Mouse (Mus musculus) lung, postnatal 36 days (tissue): ENCODE measurements around the gene Wfdc9.

Experiments used
- DNase-seq: peaks from one replicate; pipeline ENCODE4 v3.0.0; 2022; ENCODE audit warnings: mixed read lengths

The Wfdc9 gene

DNA sequence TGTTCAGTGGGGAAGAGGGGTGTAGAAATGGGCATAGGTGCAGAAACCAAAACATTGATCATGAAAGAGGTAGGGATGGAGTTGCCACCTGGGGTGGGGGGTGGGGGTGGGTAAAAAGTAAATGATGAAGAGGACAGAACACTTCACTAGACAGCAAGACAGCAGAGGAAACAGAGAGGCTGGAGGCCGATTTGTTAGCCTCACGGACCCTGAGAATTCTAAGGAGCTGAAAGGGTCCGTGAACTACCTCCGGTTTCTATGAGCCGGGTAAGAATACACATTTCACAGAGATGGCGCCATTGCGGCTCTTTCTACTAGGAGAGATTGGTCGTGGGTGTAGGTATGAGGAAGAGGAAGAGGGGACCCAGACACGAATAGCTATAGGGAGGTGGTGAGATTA lies at the start of gene Wfdc9:
Wfdc9 (minus strand) TSS at position 101 of the 400 bp plus-strand sequence.
- no peak for DNase-seq

DNA sequence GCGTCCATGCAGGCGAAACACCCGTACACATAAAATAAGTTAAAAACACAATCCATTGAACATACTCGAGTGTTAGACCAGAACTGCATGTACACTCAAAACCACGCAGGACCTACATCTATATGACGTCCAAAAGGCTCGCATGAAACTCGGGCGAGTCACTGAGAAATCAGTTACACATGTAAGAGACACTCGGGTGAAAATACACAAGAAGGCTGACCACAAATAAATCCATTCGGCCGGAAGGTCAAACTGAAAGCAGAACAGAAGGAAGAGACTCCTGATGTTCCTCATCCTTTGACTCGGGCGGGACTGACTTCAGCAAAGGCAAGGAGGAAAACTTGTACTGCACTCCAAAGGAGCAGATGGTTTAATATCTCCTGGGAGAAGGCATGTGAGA lies 49.6 kb upstream of the Wfdc9 start:
- no peak for DNase-seq

DNA sequence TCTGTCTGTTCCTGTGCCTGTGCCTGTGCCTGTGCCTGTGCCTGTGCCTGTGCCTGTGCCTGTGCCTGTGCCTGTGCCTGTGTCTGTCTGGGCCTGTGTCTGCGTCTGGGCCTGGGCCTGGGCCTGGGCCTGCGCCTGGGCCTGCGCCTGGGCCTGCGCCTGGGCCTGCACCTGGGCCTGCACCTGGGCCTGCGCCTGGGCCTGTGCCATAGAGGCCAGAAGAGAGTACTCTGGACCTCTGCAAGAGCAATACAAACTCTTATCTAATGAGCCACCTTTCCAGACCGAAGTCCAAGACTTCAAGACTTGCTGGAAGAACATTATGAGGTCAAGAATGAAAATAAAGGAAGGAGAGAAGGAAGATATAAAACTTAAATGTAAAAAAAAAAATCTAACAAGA lies 48.9 kb upstream of the Wfdc9 start:
- no peak for DNase-seq

DNA sequence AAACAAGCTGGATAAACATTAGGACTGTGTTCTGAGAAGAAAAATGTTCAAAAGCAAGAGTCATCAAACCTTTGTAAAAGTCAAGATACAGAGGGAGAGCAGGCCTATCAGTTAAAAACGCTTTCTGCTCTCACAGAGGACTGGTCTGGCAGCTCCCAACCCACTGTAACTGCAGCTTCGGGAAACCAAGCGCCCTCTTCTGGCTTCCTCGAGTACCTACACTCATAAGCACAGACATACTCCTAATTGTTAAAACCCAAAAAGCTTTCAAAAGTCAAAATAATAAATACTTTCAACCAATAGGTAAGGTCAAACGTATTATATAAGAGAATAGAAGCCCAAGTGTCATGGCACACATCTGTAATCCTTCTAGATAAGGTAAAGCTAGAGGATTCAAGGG lies 47.9 kb upstream of the Wfdc9 start:
- DNase-seq, result no peak

DNA sequence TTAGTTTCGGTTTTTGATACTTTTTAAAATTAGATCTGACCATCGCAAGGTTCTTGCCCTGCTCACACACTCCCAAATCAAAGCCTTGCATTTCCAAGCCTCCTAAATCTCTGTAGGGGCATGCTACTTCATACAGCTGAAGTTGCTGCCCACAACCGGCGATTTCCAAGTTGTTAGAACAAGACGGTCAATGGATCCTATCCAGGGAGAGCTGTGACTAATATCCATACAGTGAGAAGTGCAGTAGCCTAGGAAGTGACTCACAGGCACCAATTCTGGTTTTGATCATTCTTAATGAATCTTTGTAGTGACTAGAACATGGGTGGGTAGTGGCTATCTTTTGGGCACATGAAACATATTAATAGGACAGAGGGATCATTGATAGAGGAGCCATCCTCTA lies 45.4 kb upstream of the Wfdc9 start:
- DNase-seq, result no peak

DNA sequence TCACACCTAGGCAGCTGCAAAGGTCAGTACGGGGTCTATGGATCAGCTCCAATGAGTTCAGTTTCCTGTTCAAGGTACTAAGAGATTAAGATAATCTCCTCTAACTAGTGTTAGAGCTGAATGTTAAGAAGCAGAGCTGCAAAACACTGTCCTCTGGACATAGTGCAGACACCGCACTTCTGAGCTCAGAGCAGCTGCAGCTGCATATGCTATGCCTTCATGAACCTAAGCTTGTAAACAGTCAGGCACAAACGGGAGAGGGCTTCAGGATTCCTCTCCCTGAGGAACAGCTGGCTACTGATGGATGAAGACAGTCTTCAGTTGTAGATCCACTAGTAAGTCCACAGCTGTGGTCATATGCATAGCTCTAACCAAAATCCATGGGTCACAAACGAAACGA lies 44.6 kb upstream of the Wfdc9 start:
- DNase-seq, result no peak

DNA sequence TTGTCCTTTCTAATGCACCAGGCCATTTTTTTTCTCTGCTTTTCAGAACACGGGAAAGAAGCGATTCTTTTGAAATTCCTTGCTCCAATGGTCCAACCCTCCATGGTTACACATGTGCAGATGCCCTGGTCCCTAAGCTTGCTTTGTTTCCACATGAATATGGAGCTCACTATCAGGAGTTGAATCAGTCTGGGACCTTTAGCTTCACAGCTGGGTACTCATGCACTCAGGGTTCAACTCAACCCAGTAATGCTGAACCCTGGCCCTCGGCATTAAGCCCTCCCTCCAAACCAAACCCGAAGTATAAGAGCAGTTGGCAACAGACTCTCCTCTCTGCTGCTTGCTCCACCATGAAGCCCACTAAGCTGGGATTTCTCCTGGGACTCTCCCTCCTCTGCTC lies 41.8 kb upstream of the Wfdc9 start, which contains the start of gene Spint4:
Spint4 (plus strand) TSS at position 301 of the 400 bp plus-strand sequence.
- no peak for DNase-seq

DNA sequence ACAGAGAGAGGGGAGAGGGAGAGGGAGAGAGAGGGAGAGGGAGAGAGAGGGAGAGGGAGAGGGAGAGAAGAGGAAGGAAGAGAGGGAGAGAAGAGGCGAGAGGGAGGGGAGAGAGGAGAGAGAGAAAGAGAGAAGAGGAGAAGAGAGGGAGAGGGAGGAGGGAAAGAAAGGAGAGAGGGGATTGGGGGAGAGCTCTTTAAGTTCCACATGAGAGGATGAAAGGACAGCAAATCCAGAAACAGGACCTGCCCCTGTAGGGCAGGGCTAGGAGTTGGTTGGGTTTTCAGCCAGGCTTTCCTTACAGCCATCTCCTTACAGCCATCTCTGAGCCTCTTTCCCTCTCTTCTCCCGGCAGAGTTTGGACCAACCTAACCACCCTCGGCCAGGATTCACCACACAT lies 28.4 kb upstream of the Wfdc9 start, which contains the start of gene Wfdc13:
Wfdc13 (plus strand) TSS at position 301 of the 400 bp plus-strand sequence.
- no peak for DNase-seq

DNA sequence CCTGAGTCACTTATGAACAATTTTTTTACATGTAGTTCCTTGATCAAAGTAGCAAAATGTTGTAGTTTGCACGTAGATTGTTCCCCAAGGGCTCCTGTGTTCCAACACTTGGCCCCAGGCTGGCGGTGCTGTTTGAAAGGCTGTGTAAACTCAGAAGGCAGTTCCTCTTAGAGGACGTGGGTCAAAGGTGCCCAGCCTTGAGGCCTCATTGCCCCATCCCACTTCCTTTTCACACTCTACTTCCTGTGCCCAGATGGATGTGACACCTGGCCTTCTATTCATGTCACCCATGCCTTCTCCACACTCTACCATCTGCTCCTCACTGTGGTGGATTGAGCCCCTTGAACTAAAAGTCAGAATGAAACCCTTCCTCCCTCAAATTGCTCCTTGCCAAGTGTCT lies 23.5 kb upstream of the Wfdc9 start:
- peak; percentile 70 for DNase-seq

DNA sequence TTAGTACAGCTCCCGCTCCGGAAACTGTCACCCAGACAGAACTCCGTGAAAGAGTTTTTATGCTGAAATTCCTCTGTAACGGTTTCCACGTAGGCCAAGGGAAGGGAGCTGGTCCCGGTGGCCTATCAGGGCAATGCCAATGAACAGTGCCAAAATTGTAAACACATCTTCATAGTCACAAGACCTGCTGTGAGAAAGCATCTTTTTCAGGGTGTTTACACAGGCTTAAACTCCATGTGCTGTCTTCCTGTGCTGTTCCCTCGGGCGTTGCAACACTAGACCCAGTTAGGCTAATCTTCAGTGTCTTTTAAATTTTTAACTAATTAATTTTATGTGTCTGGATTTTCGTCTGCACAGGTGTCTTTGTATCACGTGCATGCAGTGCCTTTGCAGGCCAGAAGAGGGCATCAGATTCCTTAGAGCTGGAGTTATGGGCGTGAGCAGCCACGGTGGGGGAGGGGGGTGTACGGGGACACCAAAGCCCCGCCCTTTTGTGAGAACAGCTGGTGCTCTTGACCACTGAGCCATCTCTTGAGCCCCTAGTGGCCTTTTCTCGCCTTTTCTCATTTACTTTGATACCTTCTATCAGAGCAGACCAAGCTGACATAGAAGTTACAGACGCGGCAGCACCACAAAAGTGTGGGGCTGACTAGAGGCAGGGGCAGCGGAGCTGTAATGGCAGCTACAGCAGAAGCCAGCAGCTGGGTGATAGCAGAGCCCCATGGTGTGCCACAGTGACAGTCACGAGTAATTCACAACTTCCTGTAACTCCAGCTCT lies 22.7 kb upstream of the Wfdc9 start:
- peak; percentile 91 for DNase-seq

DNA sequence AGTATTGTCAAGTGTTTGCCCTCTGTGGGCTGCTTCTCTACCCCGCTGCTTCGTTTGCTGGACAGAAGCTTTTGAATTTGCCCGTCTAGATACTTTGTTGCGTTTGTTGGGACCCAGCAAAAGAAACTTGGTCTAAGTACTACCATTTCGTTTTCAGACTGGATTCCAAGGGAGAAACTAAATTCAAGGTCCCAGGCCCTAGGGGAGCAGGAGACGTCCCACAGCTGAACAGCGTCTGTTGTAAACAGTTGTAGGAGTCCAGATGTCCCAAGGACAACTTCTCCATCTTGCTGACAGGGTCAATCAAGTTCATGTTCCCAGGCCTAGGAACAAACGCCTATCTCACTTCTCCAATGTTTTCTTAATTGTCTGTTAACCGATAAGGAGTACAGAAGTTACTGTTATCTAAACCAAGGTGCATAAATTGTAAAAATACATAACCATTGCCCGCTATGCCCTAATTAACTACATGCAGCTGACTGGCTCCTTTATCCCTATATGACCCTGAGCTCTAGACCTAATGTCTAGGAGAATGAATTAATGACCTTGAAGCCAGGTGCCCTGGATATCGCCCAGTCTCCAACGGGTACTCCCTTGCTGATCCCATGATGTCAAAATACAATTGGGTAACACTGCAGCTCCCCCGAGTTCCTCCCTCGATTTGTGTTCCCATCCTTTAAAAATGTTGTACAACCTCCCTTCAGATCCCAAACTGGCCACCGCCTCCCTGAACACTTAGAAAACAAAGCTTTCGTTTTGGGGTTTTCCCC lies 20.7 kb upstream of the Wfdc9 start:
- DNase-seq, result peak; percentile 8

DNA sequence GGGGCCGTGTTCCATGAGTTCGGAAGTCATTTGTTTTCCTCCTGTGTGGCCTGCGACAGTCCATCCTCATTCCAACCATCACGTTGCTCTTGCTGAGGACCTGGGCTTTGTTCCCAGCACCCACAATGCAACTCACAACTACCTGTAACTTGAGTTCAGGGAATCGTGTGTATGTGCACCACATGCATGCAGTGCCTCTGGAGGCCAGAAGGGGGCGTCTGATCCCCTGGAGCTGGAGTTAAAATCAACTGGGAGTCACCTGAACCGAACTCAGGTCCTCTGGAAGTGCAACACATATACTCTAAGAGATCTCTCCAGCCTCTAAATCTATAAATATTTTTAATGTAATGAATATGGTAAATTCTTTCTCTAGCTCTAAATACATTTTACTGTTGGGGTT lies 19.7 kb upstream of the Wfdc9 start:
- no peak for DNase-seq

DNA sequence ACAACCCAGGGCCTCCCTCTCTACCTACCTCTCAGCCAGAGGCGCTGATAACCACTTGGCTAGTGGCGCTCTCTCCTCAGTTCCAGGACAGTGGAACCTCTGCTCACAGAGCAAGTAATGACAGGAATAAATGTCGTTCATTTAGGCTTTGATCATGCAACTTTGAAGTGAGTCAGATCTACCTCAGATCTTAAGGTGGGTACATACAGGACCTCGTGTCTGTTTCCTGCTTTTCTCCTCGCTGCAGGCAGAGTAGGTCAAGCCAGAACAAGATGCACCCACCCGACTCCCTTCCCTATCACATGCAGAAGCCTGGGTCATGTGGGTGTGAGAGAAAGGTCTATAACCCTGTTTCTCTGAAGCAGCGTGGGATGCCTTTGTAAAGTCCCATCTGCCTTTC lies 17.6 kb upstream of the Wfdc9 start, which contains the start of gene Wfdc11:
Wfdc11 (minus strand) TSS at position 101 of the 400 bp plus-strand sequence.
- no peak for DNase-seq

DNA sequence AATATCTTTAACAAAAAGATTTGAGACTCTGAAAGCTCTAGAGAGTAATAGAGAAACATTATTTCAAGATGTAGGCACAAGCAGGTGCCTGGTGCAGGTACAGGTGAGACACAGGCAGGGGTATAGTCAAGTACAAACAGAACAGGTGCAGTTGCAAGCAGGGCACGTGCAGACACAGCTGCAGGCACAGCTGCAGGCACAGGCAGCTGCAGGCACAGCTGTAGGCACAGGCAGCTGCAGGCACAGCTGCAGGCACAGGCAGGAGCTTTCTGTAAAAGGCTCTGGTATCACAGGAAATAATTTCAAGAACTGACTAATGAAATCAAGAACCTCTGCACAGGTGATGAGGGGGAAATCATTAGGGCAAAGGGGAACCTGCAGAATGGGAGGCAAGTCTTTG lies 14.6 kb upstream of the Wfdc9 start:
- no peak for DNase-seq

DNA sequence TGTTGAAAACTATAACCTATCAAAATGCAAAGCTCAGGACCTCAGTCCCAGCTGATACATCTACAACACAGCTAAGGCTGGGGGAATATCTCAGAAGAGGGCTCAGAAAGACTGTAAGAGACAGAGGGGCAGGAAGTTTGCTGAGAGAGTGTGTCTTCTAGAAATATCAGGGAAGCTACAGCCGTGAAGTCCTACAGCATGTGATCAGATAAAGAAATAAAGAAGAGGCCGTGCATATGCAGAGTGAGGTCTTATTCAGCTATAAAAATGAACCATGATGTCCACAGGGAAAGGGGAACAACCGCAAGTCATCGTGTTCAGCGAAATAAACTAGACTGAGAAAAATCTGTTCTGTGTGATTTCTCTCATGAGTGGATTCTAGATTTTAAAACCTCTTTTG lies 13.9 kb upstream of the Wfdc9 start:
- DNase-seq, result no peak

DNA sequence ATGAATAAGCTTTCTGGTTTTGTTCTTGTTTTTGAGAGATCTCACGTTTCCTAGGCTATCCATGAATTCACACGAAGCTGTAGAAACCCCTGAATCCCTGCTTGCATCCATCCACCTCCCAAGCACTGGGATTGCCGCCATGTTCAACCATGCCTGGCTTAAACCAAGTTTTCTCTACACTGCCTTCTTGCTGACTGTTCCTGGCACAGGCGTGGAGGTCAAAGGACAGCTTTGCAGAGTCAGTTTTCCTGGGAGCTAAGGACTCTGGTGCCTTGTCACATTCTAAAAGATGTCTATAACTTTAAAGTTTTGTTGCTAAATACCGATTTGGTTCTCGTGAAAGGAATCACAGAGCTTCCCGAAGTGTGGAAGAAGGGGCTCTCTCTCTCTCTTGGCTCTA lies 8.5 kb upstream of the Wfdc9 start:
- DNase-seq, result no peak

DNA sequence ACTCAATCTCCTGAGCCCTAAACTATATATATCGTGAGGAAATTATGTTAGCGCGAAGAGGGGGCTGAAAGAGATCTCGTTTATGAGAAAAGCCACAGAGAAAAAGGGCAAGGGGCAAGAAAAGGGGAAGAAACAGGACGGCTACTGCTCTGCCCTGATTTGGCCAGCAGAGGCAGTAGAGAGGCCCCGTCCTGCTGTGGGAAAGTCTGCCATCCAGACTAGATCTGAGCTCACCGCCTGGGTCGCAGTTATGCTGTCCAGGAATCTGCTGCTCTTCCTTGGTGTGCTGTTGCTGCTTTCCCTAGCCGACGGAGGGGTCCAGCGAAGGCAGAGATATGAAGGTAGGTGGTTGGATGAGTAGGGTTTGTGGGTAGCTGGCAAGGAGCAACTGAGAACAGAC lies 525 bp downstream of the Wfdc9 start, which contains the start of gene Wfdc10:
Wfdc10 (plus strand) TSS at position 189 of the 400 bp plus-strand sequence.
- DNase-seq, result peak; percentile 73

DNA sequence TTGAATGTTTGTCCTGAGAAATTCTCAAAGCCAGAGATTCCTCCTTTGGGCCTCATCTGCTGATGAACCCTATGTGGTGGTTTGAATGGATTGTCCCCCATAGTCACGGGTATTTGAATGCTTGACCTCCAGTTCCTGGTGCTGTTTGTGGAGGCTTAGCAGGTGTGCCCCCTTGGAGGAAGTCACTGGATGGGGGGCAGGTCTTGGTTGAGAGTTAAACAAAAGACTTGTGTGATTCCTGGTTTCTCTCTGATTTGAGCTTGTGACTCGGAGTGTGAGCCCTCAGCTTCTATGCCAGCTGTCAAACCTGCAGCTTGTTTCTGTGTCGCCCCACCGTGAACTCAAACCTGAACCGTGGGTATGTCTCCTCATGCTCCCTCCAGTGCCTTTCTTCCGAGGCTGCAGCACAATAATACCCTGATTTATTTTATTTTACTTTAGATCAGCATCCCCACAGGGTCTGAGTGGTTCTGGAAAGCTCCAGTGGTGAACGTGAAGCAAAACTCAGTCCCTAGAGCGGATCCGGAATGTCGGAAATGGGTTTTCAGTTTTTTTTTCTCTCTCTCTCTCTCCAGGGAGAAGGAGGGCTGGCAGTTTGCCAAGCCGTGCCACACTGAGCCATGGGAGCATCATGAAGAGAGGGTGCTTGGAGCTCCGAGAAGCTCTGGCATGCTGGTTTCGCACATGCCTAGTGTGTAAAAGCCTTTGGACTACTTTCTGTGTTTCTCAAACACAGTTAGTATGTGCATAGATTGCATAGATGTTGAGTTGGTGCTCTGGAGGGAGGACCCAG lies 14.3 kb downstream of the Wfdc9 start:
- peak; percentile 11 for DNase-seq

DNA sequence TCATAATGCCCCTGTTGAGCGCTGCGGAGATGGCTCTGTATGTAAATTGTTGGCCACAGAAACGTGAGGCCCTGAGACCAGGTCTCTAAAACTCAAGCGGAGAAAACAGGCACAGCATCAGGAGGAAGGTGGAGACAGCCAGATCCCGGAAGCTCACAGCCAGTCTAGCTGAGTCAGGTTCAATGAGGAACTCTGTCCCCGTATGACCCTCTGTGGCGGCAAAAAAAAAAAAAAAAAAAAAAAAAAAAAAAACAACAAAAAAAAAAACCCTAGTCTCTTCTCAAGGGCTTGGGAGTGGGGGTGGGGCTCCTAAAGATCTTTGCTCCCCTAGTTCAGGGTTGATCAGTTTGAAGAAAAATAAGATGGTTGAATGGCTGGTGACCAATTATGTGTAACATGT lies 15.3 kb downstream of the Wfdc9 start:
- peak; percentile 35 for DNase-seq

DNA sequence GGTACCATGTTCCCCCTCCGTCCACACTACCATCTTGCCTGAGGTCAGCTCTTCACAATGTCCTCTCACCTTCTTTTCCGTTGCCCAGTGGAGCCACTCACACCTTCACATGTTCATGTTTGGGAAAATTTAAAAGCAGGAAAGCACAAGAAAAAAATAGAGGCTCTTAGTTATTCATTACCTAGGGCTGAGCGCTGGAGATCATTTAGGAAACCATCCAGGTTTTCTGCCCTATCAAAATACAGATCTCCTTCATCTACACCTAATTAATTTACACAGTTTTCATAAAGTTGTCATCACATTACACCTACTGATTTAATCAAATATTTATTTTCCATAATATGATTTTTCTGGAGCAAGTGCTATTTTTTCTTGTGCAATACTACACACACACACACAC lies 17.7 kb downstream of the Wfdc9 start, which contains the start of gene Wfdc16:
Wfdc16 (minus strand) TSS at position 101 of the 400 bp plus-strand sequence.
- no peak for DNase-seq

DNA sequence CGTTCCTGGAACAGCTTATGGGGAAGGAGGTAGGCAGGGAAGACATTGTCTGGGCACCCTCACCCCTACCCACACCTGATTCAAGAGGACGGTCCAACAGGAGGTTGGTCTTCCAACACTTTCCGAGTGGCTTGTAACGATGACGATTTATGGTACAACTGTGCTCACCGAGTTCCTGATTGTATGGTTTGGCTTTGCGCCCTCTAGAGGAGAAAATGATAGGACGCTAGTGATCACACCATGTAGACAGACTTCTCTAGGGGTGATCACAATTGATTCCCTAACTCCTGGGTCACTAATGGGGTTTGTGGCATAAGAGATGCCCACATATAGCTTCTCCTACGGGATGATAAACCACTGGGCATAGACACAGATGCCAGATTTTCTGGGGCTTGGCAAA lies 21.1 kb downstream of the Wfdc9 start:
- DNase-seq, result peak; percentile 19

DNA sequence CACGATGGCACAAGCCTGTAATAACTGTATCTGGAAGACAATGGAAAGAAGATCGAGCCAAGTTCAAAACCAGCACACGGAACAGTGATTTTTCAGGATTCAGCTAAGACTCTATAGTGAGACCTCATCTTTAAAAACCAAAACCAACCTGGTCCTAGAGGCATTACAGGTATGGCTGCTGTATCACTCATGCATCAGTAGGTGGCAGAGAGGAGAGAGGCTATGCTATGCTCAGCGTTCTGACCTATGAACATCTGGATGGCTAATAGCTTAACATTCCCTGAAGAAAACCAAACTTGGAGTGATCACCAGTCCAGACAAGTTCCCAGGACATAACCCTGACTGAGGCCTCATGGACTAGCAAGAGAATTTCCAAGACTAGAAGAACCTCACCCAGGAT lies 34.6 kb downstream of the Wfdc9 start:
- DNase-seq, result no peak

DNA sequence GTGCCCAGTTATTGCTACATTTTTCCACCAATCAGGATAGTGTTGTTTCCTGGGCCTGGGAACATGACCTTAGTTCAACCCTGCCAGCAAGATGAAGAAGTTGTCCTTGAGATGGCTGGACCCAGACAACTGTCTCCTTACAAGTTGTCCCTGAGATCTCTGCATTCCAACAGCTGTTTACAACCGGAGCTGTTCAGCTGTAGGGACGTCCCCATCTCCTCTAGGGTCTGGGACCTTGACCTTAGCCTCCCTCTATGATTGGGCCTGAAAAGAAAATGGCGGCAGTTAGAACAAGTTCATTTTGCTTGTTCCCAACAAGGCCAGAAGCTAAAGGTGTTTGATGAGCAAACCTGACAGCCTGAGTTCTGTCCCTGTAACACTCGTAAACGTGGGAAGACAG lies 37.3 kb downstream of the Wfdc9 start:
- DNase-seq, result peak; percentile 35
